Mouse (Mus musculus): ENCODE results near the gene Otogl. TPM values are rescaled to one million over a fixed set of nuclear protein-coding genes. Genes with fewer than 3 reads are reported as not detected.

Otogl gene
- polyA plus RNA-seq, 1 experiment from 2014 or later: 0.03 TPM

GRCm38 (mm10) chr10:107934055-107934454 is 22.1 kb upstream of the Otogl start:
- Histone ChIP-seq H3K9ac (replicated peaks) (no peak overlapping the region), H3K9me3 (replicated peaks) (no peaks in the 10 kb centered on the region), H3K27ac (replicated peaks) (no peak overlapping the region), H3K36me3 (no peaks in the 10 kb centered on the region), H3K4me3 (replicated peaks) (no peak overlapping the region), H3K27me3 (replicated peaks) (no peaks in the 10 kb centered on the region), H3K4me2 (no peak overlapping the region), H3K4me1 (peaks cover 7% of the 10 kb centered on the region; the same call in 1 of the 2 replicates)
- no peak for ATAC-seq (ENCODE audit: low FRiP score)
- 90% methylated on average over 3 of the region's 3 CpGs for WGBS

GRCm38 (mm10) chr10:107933527-107933926 is 21.6 kb upstream of the Otogl start:
- Histone ChIP-seq H3K27me3 (replicated peaks) (no peaks in the 10 kb centered on the region), H3K4me2 (no peak overlapping the region), H3K27ac (replicated peaks) (no peak overlapping the region), H3K9me3 (replicated peaks) (no peaks in the 10 kb centered on the region), H3K9ac (replicated peaks) (no peak overlapping the region), H3K4me1 (peaks cover 7% of the 10 kb centered on the region; the same call in 1 of the 2 replicates), H3K36me3 (no peaks in the 10 kb centered on the region), H3K4me3 (replicated peaks) (no peak overlapping the region)
- 92% methylated on average over 1 of the region's 1 CpGs for WGBS
- ATAC-seq (ENCODE audit: low FRiP score): no peak

- H3K4me3 ChIP-seq (replicated peaks): no peak overlapping the region
- H3K27me3 ChIP-seq (replicated peaks): no peaks in the 10 kb centered on the region
- H3K9me3 ChIP-seq (replicated peaks): no peaks in the 10 kb centered on the region
- ATAC-seq (ENCODE audit: low FRiP score): peak; percentile 66
- H3K4me1 ChIP-seq: peaks cover 7% of the 10 kb centered on the region; the same call in 1 of the 2 replicates
- WGBS: 13% methylated on average over 10 of the region's 10 CpGs
- no peaks in the 10 kb centered on the region for H3K36me3 ChIP-seq
- H3K4me2 ChIP-seq: peak overlapping the region; percentile 26
- H3K27ac ChIP-seq (replicated peaks): peak overlapping the region; percentile 3; the same call in 1 of the 2 replicates
- no peak overlapping the region for H3K9ac ChIP-seq (replicated peaks)
Observed at GRCm38 (mm10) chr10:107931833-107932828, 20.2 kb upstream of the Otogl start.

GRCm38 (mm10) chr10:107930471-107931021 is 18.6 kb upstream of the Otogl start:
- ATAC-seq (ENCODE audit: low FRiP score): no peak
- no peak overlapping the region for H3K4me3 ChIP-seq (replicated peaks)
- WGBS: 74% methylated on average over 7 of the region's 7 CpGs

GRCm38 (mm10) chr10:107925306-107925705 is 13.4 kb upstream of the Otogl start:
- Histone ChIP-seq H3K27ac (replicated peaks) (no peak overlapping the region), H3K36me3 (no peaks in the 10 kb centered on the region), H3K27me3 (replicated peaks) (no peaks in the 10 kb centered on the region), H3K4me1 (no peaks in the 10 kb centered on the region), H3K4me3 (replicated peaks) (no peak overlapping the region), H3K9ac (replicated peaks) (no peak overlapping the region), H3K9me3 (replicated peaks) (no peaks in the 10 kb centered on the region), H3K4me2 (no peak overlapping the region)
- no peak for ATAC-seq (ENCODE audit: low FRiP score)

More at GRCm38 (mm10) chr10:107930471-107931021, 18.6 kb upstream of the Otogl start:
- H3K4me2 ChIP-seq: no peak overlapping the region
- no peaks in the 10 kb centered on the region for H3K9me3 ChIP-seq (replicated peaks)
- H3K27me3 ChIP-seq (replicated peaks): no peaks in the 10 kb centered on the region
- no peak overlapping the region for H3K27ac ChIP-seq (replicated peaks)
- H3K9ac ChIP-seq (replicated peaks): no peak overlapping the region
- H3K4me1 ChIP-seq: peaks cover 7% of the 10 kb centered on the region; the same call in 1 of the 2 replicates
- H3K36me3 ChIP-seq: no peaks in the 10 kb centered on the region

- no peak overlapping the region for H3K27ac ChIP-seq (replicated peaks)
- no peaks in the 10 kb centered on the region for H3K27me3 ChIP-seq (replicated peaks)
- H3K4me3 ChIP-seq (replicated peaks): no peak overlapping the region
- H3K9me3 ChIP-seq (replicated peaks): no peaks in the 10 kb centered on the region
- 49% methylated on average over 2 of the region's 2 CpGs for WGBS
- H3K36me3 ChIP-seq: no peaks in the 10 kb centered on the region
- ATAC-seq (ENCODE audit: low FRiP score): no peak
- no peak overlapping the region for H3K9ac ChIP-seq (replicated peaks)
- H3K4me1 ChIP-seq: no peaks in the 10 kb centered on the region
- no peak overlapping the region for H3K4me2 ChIP-seq
Observed at GRCm38 (mm10) chr10:107923860-107924259, 11.9 kb upstream of the Otogl start.

GRCm38 (mm10) chr10:107922750-107923149 is 10.8 kb upstream of the Otogl start:
- Histone ChIP-seq H3K9me3 (replicated peaks) (no peaks in the 10 kb centered on the region), H3K36me3 (no peaks in the 10 kb centered on the region), H3K4me1 (no peaks in the 10 kb centered on the region), H3K27me3 (replicated peaks) (no peaks in the 10 kb centered on the region), H3K9ac (replicated peaks) (no peak overlapping the region), H3K4me3 (replicated peaks) (no peak overlapping the region), H3K4me2 (no peak overlapping the region), H3K27ac (replicated peaks) (no peak overlapping the region)
- ATAC-seq (ENCODE audit: low FRiP score): no peak
- WGBS: 28% methylated on average over 1 of the region's 1 CpGs

GRCm38 (mm10) chr10:107921549-107921948 is 9.6 kb upstream of the Otogl start:
- WGBS: 77% methylated on average over 1 of the region's 1 CpGs
- H3K36me3 ChIP-seq: no peaks in the 10 kb centered on the region

GRCm38 (mm10) chr10:107921134-107921533 is 9.2 kb upstream of the Otogl start:
- H3K4me3 ChIP-seq (replicated peaks): no peak overlapping the region
- no peaks in the 10 kb centered on the region for H3K9me3 ChIP-seq (replicated peaks)
- no peaks in the 10 kb centered on the region for H3K4me1 ChIP-seq
- ATAC-seq (ENCODE audit: low FRiP score): no peak
- H3K27me3 ChIP-seq (replicated peaks): no peaks in the 10 kb centered on the region
- no peak overlapping the region for H3K4me2 ChIP-seq
- 97% methylated on average over 1 of the region's 1 CpGs for WGBS
- no peak overlapping the region for H3K27ac ChIP-seq (replicated peaks)
- H3K9ac ChIP-seq (replicated peaks): no peak overlapping the region
- H3K36me3 ChIP-seq: no peaks in the 10 kb centered on the region

More at GRCm38 (mm10) chr10:107921549-107921948, 9.6 kb upstream of the Otogl start:
- Histone ChIP-seq H3K4me3 (replicated peaks) (no peak overlapping the region), H3K27me3 (replicated peaks) (no peaks in the 10 kb centered on the region), H3K9ac (replicated peaks) (no peak overlapping the region), H3K9me3 (replicated peaks) (no peaks in the 10 kb centered on the region), H3K4me2 (no peak overlapping the region), H3K27ac (replicated peaks) (no peak overlapping the region), H3K4me1 (no peaks in the 10 kb centered on the region)
- no peak for ATAC-seq (ENCODE audit: low FRiP score)

GRCm38 (mm10) chr10:107913013-107913412 is 1.1 kb upstream of the Otogl start:
- Histone ChIP-seq H3K4me1 (no peaks in the 10 kb centered on the region), H3K27ac (replicated peaks) (no peak overlapping the region), H3K9ac (replicated peaks) (no peak overlapping the region), H3K36me3 (no peaks in the 10 kb centered on the region), H3K27me3 (replicated peaks) (no peaks in the 10 kb centered on the region), H3K9me3 (replicated peaks) (no peaks in the 10 kb centered on the region), H3K4me2 (no peak overlapping the region), H3K4me3 (replicated peaks) (no peak overlapping the region)
- no peak for ATAC-seq (ENCODE audit: low FRiP score)
- 77% methylated on average over 2 of the region's 2 CpGs for WGBS

GRCm38 (mm10) chr10:107906453-107906852 is 5.5 kb downstream of the Otogl start:
- Histone ChIP-seq H3K36me3 (no peaks in the 10 kb centered on the region), H3K9ac (replicated peaks) (no peak overlapping the region), H3K9me3 (replicated peaks) (no peaks in the 10 kb centered on the region), H3K27ac (replicated peaks) (no peak overlapping the region), H3K4me2 (no peak overlapping the region), H3K4me1 (no peaks in the 10 kb centered on the region), H3K27me3 (replicated peaks) (no peaks in the 10 kb centered on the region), H3K4me3 (replicated peaks) (no peak overlapping the region)
- 84% methylated on average over 10 of the region's 10 CpGs for WGBS
- no peak for ATAC-seq (ENCODE audit: low FRiP score)

All from neural tube, embryonic 15.5 days (tissue).